Mouse (Mus musculus) right cerebral cortex, postnatal 14 days (tissue): ENCODE data around the gene Gm21637.
"Not testable (repeated sequence)": the region's sequence is repeated elsewhere in the genome, so short reads cannot be mapped to it uniquely, and the experiment has no call there.

Experiments
- DNase-seq: peaks from one replicate; pipeline ENCODE4 v3.0.0; 2022

The Gm21637 gene

GRCm38 (mm10) chrX:31961744-31962143, at the start of gene Gm21637:
Gm21637 (plus strand) TSS chrX:31962044.
- DNase-seq: not testable (repeated sequence)
